Comparison of ENCODE assay signal across 13 mouse cellular contexts in the genomic region with DNA sequence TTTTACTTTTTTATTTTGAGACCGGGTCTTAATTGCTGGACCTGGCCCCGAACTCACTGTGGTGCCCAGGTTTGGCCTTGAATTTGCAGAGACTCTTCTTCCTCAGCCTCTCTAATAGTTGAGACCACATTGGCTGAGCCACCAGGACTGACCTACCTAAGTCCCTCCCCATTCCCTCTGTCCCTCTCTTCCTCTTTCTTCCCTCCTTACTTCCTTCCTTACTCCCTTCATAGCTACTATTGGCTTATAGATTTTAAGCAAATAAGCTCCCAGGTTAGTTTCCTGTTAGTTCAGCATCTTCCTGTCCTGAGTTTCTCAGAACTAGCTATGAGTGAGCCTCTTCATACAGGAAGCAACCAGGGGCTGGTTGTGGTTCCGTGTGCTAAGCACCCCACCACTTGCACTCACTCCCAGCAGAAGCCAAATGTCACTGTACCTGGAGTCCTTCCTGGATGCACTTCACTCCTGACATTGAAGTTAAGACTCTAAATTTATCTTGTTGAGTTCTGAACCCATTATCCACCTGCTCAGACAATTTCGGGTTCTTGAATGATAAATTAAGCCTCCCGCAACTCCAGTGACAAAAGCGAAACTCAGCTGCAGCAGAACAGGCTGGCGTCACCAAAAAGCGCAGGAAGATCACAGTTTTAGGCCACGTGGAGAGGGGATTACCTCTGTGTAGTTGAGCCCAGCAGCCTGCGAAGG. TPM values are rescaled to one million over a fixed set of nuclear protein-coding genes. Genes with fewer than 3 reads are reported as not detected.
A peak's percentile ranks its signal among the peaks of the same experiment; 100 is the strongest.
DNase-seq lines count a peak whose midpoint lies in the region; ATAC-seq lines count a peak whose summit lies in the region.
"Had no signal": no experiment of that assay in that cellular context is flagged by ENCODE, and none has a peak within 500 bp of the region (broad histone marks: within the 10 kb centered on the region; RNA-seq: fewer than 3 reads in every experiment).

No protein-coding gene starts in this region.

- peak; percentile 87 for ATAC-seq in CD4-positive, CD25-positive, alpha-beta regulatory T cell, adult 4 months
- ATAC-seq in hematopoietic stem cell, adult 5-6 weeks (replicated peaks in 1 of 2; ENCODE audit: insufficient read depth in 1 of 2, low FRiP score in 2 of 2, low TSS enrichment in 1 of 2, low read depth in 1 of 2, poor library complexity in 2 of 2, severe bottlenecking in 2 of 2) = peak; percentile 39 to 43; a peak in 3 of 4 replicates
- peak; percentile 43; the same call in 1 of the 2 replicates for ATAC-seq in neutrophil, adult 5-6 weeks (ENCODE audit: extremely low read depth, insufficient number of reproducible peaks, low FRiP score, poor library complexity, severe bottlenecking)
- ATAC-seq: hindbrain, embryonic 16.5 days had no signal

- DNase-seq in 416B (ENCODE audit: low read depth) = peak; percentile 9
- no peak for DNase-seq in embryo, embryonic 10 days (ENCODE audit: low spot score)
- no peak for DNase-seq in kidney, adult 9 months
- no peak for DNase-seq in adrenal gland, adult (ENCODE audit: inconsistent age in 2 of 2, low spot score in 1 of 2)
- DNase-seq: cerebellum, adult 11-12 months; gastrocnemius, postnatal 14 days; kidney, adult 2 months; liver; lung, adult 18-20 months had no signal

RNA-seq across cellular contexts. Expression of a gene that starts 41.7 kb away (rescaled TPM):
- 100 to 1,000 TPM; 121 to 150 TPM for polyA plus RNA-seq in CD4-positive, CD25-positive, alpha-beta regulatory T cell, adult 4 months (2017; shearing (Covaris generic))
- 3.9 and 5.6 TPM in 2 replicates for total RNA-seq in hematopoietic stem cell, adult 5-6 weeks (2017)
- 51.2 and 52.0 TPM in 2 replicates for total RNA-seq in neutrophil, adult 5-6 weeks (2017)
